Mouse (Mus musculus) E14TG2a.4 (cell line): ENCODE measurements around the gene Ociad1.

Experiments used
- H3K27me3 ChIP-seq: 2 replicates; pipeline ENCODE4 v1.6.1; 2014; ENCODE audit warnings: low read length, control low read depth; ENCODE audit not compliant: insufficient read depth
- H3K36me3 ChIP-seq: 2 replicates; pipeline ENCODE4 v1.6.1; 2014; ENCODE audit warnings: low read length, control low read depth; ENCODE audit not compliant: insufficient read depth
- H3K4me1 ChIP-seq: replicated peaks from 2 replicates; pipeline ENCODE4 v1.6.1; 2014; ENCODE audit warnings: low read depth, low read length, control low read depth
- H3K4me3 ChIP-seq: replicated peaks from 2 replicates; pipeline ENCODE4 v1.5.1; 2014; ENCODE audit warnings: mild to moderate bottlenecking, low read length
- H3K9me3 ChIP-seq: 2 replicates; pipeline ENCODE4 v1.6.1; 2014; ENCODE audit warnings: low read length, control low read depth
- CTCF ChIP-seq: conservative IDR thresholded peaks from 2 replicates; pipeline ENCODE4 v1.5.1; 2014; ENCODE audit warnings: low read length
- NANOG ChIP-seq: IDR thresholded peaks from 2 replicates; pipeline ENCODE4 v1.6.1; 2014; ENCODE audit warnings: borderline replicate concordance, low read length, mixed read lengths
- POU5F1 ChIP-seq: IDR thresholded peaks from 2 replicates; pipeline ENCODE4 v1.6.1; 2014; ENCODE audit warnings: low read length, borderline replicate concordance

Ociad1 gene

DNA sequence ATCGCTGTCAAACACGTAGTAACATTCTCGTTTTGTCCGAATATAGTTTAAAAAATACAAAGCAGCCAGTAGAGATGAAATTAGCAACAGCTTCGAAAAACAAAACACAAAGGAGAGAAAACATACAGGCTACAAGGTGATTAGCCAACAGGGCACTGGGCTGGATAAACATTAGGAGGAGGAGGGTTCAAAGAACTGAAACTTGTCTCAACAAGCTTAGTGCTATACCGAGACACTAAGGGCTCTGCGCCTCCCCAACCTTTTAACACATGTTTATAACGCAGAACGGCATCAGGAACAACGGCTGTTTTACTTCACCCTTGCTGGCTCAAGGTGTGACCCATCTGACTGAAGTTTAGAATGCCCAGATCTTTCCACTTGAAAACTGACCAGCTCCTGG, 13.4 kb upstream of the Ociad1 start:
- Histone ChIP-seq H3K4me1 (peaks cover 6% of the 10 kb centered on the region), H3K4me3 (no peak overlapping the region), H3K9me3 (peaks cover 5% of the 10 kb centered on the region; the same call in 1 of the 2 replicates), H3K27me3 (peaks cover 8% of the 10 kb centered on the region), H3K36me3 (no peaks in the 10 kb centered on the region)
- TF ChIP-seq CTCF (no peak), NANOG (no peak), POU5F1 (no peak)

DNA sequence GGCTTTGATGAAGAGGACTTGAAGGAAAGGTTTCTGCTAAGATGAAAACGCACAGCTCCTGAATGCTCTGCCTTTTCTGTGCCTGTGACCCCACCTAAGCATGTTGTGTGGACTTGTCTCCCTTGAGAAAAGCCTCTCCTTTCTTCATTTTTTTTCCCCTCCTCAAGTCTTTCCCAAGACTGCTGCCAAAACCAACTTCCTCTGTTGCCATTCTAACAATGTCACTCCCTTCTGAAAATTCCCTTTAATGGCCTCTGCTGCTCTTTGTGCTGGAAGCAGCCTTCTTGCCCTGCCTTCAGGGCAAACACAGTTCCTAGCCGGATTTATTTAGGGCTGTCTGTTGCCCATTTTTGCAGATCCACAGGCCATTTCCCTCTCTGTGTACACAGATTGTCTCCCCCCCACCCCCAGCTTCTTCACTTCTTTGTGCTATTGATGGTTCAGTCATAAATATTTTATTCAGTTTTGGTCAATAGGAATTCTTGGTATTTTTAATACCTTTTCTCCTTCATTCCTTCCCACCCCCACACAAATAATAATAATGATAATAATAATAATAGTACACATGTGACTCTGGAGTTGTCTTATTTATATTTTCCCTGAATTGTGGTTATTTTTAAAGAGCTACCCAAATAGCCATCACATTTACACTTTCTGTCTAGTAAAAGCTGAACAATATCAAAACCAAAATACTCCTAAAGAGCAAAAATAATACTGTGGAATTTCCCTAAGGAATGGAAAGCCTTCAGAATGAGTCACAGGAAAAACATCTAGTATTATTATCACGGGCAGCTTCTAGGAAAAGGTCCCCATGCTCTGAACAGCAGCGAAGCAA, 12.6 kb upstream of the Ociad1 start:
- Histone ChIP-seq H3K4me1 (peaks cover 6% of the 10 kb centered on the region), H3K36me3 (no peaks in the 10 kb centered on the region), H3K27me3 (peaks cover 5% of the 10 kb centered on the region), H3K4me3 (no peak overlapping the region), H3K9me3 (peaks cover 5% of the 10 kb centered on the region; the same call in 1 of the 2 replicates)
- no peak for TF ChIP-seq CTCF
- no peak for TF ChIP-seq POU5F1
- no peak for TF ChIP-seq NANOG

DNA sequence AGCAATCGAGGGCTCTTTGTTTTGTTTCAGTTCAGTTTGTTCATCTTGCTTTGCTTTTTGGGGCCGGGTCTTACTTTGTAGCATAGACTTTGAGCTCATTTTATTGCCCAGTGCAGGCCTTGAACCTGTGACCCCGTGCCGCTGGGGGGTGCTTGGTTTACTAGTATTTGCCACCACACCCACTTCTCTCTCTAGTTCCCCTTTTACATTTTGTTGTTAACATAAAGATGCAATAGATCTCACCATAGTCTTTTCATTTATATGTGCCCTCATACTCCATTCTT, 12.1 kb upstream of the Ociad1 start:
- H3K9me3 ChIP-seq, result peaks cover 5% of the 10 kb centered on the region; the same call in 1 of the 2 replicates
- peaks cover 6% of the 10 kb centered on the region for H3K4me1 ChIP-seq
- peaks cover 2% of the 10 kb centered on the region for H3K27me3 ChIP-seq
- H3K36me3 ChIP-seq, result no peaks in the 10 kb centered on the region
- TF ChIP-seq POU5F1 (no peak), NANOG (no peak), CTCF (no peak)
- no peak overlapping the region for H3K4me3 ChIP-seq

DNA sequence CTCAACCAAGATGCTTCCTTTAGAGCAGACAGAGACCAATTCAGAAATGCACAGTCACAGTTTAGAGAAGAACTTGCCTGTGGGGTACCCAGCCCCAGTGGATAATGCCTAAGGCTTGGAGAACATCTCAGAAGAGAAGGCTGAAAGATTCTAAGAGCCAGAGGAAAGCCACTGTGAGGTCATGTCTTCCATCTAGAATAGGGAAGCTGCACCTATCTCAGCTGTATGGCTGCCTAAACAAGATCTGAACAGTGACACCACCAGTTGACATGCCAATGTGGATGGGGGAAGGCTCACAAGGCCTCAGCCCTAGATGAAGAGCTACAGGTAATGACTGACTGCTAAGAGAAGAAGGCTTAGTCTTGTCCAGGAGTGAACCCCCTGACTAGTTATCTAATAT, 8.5 kb upstream of the Ociad1 start:
- no peaks in the 10 kb centered on the region for H3K27me3 ChIP-seq
- H3K9me3 ChIP-seq, result peaks cover 5% of the 10 kb centered on the region; the same call in 1 of the 2 replicates
- H3K36me3 ChIP-seq, result no peaks in the 10 kb centered on the region
- no peak overlapping the region for H3K4me3 ChIP-seq
- TF ChIP-seq POU5F1, result no peak
- TF ChIP-seq NANOG, result no peak
- TF ChIP-seq CTCF, result no peak
- peaks cover 8% of the 10 kb centered on the region for H3K4me1 ChIP-seq

DNA sequence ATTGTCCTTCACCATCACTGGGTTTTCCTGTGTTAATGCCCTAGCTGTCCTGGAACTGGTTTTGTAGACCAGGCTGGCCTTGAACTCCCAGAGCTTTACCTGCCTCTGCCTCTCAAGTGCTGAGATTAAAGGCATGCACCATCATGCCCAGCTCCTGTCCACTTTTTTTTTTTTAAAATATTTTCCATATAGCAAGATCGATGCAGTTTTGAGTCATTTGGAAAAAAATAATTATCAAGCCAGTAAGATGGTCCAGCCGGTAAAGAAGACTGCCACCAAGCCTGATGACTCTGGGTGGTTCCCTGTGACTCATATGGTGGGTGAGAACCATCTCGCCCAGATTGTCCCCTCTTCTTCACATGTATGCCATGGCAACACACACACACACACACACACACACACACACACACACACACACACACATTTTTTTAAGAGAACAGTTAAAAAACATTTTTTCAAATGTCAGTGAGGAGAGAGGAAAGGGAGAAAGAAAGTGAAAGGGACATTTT, 7.1 kb upstream of the Ociad1 start:
- H3K9me3 ChIP-seq, result peaks cover 5% of the 10 kb centered on the region; the same call in 1 of the 2 replicates
- no peak for TF ChIP-seq CTCF
- no peak for TF ChIP-seq POU5F1
- no peak for TF ChIP-seq NANOG
- H3K27me3 ChIP-seq, result no peaks in the 10 kb centered on the region
- 0 out of 2 replicates have a peak, but pooled peaks cover 2% of the 10 kb centered on the region for H3K4me1 ChIP-seq
- H3K36me3 ChIP-seq, result no peaks in the 10 kb centered on the region
- no peak overlapping the region for H3K4me3 ChIP-seq

DNA sequence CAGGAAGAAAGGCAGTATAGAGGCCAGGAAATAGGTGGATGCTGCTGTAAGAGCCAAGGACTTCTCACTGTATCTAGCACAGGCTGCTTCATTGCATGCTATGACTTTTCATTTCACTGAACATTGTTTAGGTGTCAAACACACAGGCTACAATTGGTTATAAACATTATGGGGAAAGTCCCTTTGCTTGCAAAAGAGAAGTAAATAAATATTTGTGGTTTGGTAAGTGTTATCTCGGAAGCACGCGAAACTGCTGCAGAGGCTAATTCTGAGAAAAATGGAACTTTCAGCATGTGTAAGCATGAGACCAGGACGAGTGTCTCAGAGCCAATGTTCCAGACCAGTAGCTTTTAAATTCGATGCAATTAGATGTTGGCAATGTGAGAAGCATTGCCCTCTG, 6.0 kb upstream of the Ociad1 start:
- TF ChIP-seq NANOG (no peak), CTCF (no peak), POU5F1 (no peak)
- Histone ChIP-seq H3K4me1 (0 out of 2 replicates have a peak, but pooled peaks cover 2% of the 10 kb centered on the region), H3K27me3 (no peaks in the 10 kb centered on the region), H3K36me3 (no peaks in the 10 kb centered on the region), H3K9me3 (peaks cover 5% of the 10 kb centered on the region; the same call in 1 of the 2 replicates), H3K4me3 (no peak overlapping the region)

DNA sequence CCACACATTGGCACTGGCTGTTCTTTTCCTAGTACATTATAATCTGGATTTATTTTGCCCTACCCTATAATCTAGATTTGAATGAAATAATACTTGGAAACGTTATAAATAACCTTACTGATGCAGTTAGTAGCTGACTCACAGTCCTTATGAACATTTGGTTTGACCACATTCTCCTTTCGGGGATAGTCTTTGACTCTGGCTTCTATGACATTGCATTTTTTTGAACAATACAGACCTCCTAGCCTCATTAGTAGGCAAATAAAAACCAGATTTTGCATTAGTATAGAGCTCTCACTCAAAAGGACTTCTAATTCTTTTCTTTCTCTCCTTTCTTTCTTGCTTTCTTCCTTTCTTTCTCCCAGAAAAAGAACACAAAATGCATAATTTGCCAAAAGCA, 2.7 kb upstream of the Ociad1 start:
- TF ChIP-seq CTCF (no peak), POU5F1 (no peak)
- H3K36me3 ChIP-seq, result peaks cover 6% of the 10 kb centered on the region
- H3K4me3 ChIP-seq, result no peak overlapping the region
- H3K27me3 ChIP-seq, result no peaks in the 10 kb centered on the region
- H3K4me1 ChIP-seq, result peaks cover 15% of the 10 kb centered on the region
- H3K9me3 ChIP-seq, result no peaks in the 10 kb centered on the region

DNA sequence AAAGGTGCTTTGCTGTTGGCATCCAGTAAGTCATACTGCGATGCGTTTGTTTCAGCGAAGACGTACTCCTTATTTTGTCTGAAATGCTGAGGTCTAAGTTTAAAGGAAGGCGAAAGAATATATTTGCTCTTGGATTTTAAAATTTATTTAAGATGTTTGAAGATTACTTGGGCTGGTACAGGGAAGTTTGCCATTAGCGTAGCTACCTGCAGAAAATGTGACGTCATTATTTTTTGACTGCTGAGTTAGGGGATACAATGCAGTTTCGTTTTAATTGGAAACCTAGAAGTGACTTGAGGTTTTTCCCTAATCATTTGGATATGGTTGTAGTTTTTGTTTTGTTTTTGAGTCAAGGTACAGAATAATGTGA, 859 bp downstream of the Ociad1 start:
- Histone ChIP-seq H3K4me3 (peak overlapping the region; percentile 99), H3K4me1 (peaks cover 25% of the 10 kb centered on the region), H3K27me3 (no peaks in the 10 kb centered on the region), H3K36me3 (peaks cover 35% of the 10 kb centered on the region), H3K9me3 (no peaks in the 10 kb centered on the region)
- TF ChIP-seq POU5F1, result no peak

DNA sequence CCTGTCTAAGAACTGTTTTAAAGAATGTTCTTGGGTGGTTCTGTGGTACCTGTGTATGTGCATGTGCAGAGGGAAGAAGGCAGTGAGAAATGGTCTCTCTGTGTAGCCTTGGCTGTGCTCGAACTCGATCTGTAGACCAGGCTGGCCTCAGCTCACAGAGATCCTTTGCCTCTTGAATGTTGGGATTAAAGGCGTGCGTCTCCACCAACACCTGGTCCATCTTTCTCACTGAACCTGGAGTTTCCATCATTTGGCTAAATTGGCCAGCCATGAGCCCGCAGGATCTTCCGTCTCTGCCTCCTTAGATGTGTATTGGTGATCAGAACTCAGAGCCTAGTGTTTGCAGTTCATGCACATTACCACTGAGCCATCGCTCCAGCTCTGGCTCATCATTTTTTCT, 2.4 kb downstream of the Ociad1 start:
- no peaks in the 10 kb centered on the region for H3K9me3 ChIP-seq
- no peak overlapping the region for H3K4me3 ChIP-seq
- peaks cover 47% of the 10 kb centered on the region for H3K36me3 ChIP-seq
- TF ChIP-seq CTCF (no peak), NANOG (no peak), POU5F1 (no peak)
- H3K4me1 ChIP-seq, result peaks cover 28% of the 10 kb centered on the region
- H3K27me3 ChIP-seq, result no peaks in the 10 kb centered on the region
